In the genomic region with DNA sequence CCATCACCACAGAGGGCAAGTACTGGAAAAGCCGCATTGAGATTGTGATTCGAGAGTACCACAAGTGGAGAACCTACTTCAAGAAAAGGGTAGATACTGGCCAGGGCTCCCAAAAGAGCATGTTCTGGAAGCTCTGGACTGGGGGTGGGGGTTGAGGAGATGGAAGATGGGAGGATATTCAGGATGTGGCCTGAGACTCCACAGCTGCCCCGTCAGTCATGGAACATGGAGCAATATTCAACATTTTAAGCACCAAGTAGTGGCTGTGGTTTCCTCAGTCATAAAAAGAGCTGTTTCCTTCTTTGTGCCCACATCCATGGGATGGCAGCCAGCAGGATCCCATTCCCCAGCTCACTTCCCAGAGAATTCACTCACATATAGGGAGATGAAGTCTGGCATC, we compare ENCODE assay signal across 23 mouse cellular contexts. TPM values are rescaled to one million over a fixed set of nuclear protein-coding genes. Genes with fewer than 3 reads are reported as not detected.
"Had no signal": no experiment of that assay in that cellular context is flagged by ENCODE, and none has a peak within 500 bp of the region (broad histone marks: within the 10 kb centered on the region; RNA-seq: fewer than 3 reads in every experiment).

No protein-coding gene starts in this region.

- H3K4me3 ChIP-seq: neural tube, embryonic 12.5 days; neural tube, embryonic 13.5 days; neural tube, embryonic 15.5 days; stomach, embryonic 15.5 days had no signal

- H3K27ac ChIP-seq: neural tube, embryonic 12.5 days; neural tube, embryonic 13.5 days; neural tube, embryonic 15.5 days; stomach, embryonic 15.5 days; stomach, postnatal 0 days had no signal

- DNase-seq: retina, postnatal 1 day; right cerebral cortex, adult 18-20 months; right cerebral cortex, postnatal 14 days; right cerebral cortex, postnatal 25 days; right cerebral cortex, postnatal 4 days; spleen, adult 18-20 months; thymus, adult 18-20 months; thymus, postnatal 14 days; thymus, postnatal 25 days; thymus, postnatal 36 days; thymus, postnatal 4 days had no signal

- H3K9ac ChIP-seq: neural tube, embryonic 12.5 days; neural tube, embryonic 13.5 days; neural tube, embryonic 15.5 days; stomach, embryonic 15.5 days had no signal

- H3K9me3 ChIP-seq: neural tube, embryonic 12.5 days; neural tube, embryonic 13.5 days; neural tube, embryonic 15.5 days; stomach, embryonic 15.5 days had no signal

- H3K4me1 ChIP-seq: neural tube, embryonic 12.5 days; neural tube, embryonic 13.5 days; stomach, embryonic 15.5 days had no signal

- H3K4me2 ChIP-seq: neural tube, embryonic 12.5 days; neural tube, embryonic 13.5 days; neural tube, embryonic 15.5 days; stomach, embryonic 15.5 days had no signal

- H3K27me3 ChIP-seq: neural tube, embryonic 12.5 days; neural tube, embryonic 13.5 days; neural tube, embryonic 15.5 days; stomach, embryonic 15.5 days had no signal

RNA-seq across cellular contexts. Expression of gene Lrrc43, which starts 46.8 kb away (rescaled TPM):
- total RNA-seq: neutrophil, adult 5-6 weeks had no signal
- polyA plus RNA-seq: neural tube, embryonic 12.5 days; small intestine, adult 2 months; spleen, adult 2 months; stomach, embryonic 14.5 days; stomach, embryonic 16.5 days; stomach, postnatal 0 days; urinary bladder, adult 2 months had no signal

RNA-seq across cellular contexts. Expression of gene Il31, which starts 47.0 kb away (rescaled TPM):
- total RNA-seq: neutrophil, adult 5-6 weeks had no signal
- polyA plus RNA-seq: neural tube, embryonic 12.5 days; neural tube, embryonic 13.5 days; neural tube, embryonic 14.5 days; neural tube, embryonic 15.5 days; small intestine, adult 2 months; spleen, adult 2 months; stomach, embryonic 14.5 days; stomach, embryonic 15.5 days; stomach, embryonic 16.5 days; stomach, postnatal 0 days; urinary bladder, adult 2 months had no signal
